Mouse (Mus musculus): ENCODE data around the gene Map1lc3b. TPM values are rescaled to one million over a fixed set of nuclear protein-coding genes. Genes with fewer than 3 reads are reported as not detected.
A peak's percentile ranks its signal among the peaks of the same experiment; 100 is the strongest.

Map1lc3b gene
- polyA plus RNA-seq (2015; fragmentation: Nextera tagmentation; extraction: Ambion mirVana): 205 and 222 TPM in 2 replicates

DNA sequence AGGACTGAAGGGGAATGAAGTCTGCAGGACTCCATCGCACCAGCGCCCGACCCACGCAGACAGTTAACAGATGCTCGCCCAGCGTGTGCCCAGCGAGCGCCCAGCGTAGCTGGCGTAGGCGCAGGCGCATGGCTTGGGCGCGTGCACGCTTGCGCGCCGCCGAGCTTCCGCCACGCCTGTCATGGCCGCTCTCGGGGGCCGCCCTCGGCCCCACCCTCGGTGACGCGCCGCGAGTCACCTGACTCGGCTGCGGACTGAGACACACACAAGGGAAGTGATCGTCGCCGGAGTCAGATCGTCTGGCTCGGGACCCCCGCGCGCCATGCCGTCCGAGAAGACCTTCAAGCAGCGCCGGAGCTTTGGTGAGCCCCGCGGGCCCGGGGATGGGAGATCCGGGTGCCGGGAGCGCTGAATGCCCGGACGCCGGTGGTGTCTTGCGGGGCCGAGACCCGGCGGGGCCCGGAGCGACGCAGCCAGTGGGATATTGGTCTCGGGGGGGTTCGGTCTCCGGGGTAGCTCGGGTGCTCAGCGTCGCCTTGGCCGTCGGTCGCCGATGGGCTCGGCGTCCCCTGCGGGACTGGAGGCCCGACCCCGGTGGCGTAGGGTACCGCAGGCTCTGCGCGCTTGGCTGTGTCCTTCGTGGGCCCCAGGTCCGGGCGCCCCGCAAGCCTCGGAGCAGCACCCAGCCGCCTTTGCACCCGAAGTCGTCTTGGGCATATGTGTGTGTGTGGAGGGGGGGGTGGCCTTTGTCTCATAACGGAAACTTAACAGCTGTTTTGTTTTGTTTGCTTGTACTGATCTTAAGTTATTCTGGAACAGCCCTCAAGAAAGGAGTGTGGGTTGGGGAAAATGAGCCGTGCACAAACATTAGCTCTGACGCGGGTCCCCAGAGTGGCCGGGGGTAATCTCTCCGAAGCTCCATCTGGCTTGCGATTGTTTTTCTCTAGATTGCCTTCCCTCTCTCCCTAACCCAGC is at the start of gene Map1lc3b:
Gene Map1lc3b (plus strand): TSS at position 159 of the 975 bp plus-strand sequence.
- peaks cover 46% of the 10 kb centered on the region for H3K4me1 ChIP-seq (ENCODE audit: insufficient read depth)
- H3K36me3 ChIP-seq (replicated peaks; ENCODE audit: insufficient read depth, low read length): peaks cover 29% of the 10 kb centered on the region
- ATAC-seq (peak; percentile 81), DNase-seq (peak; percentile 97)
- H3K9me3 ChIP-seq (ENCODE audit: low read length): no peaks in the 10 kb centered on the region
- H3K27me3 ChIP-seq (ENCODE audit: insufficient read depth, low read length): no peaks in the 10 kb centered on the region
- H3K4me2 ChIP-seq (ENCODE audit: low read depth, low read length): peak within 1 kb of the TSS; percentile 93
- H3K4me3 ChIP-seq (ENCODE audit: low read depth, low read length): peak within 1 kb of the TSS; percentile 80
- H3K9ac ChIP-seq (replicated peaks): peak within 1 kb of the TSS; percentile 96
- H3K27ac ChIP-seq (ENCODE audit: low read depth): peak within 1 kb of the TSS; percentile 92
- WGBS (ENCODE audit: insufficient replicate concordance): 2% methylated on average over 89 of the region's 94 CpGs
- TF ChIP-seq EP300 (IDR thresholded peaks at IDR 0.05; ENCODE audit: low read depth) (no peak), CTCF (IDR thresholded peaks at IDR 0.05; ENCODE audit: low read depth) (peak; percentile 4; the same call in 1 of the 2 replicates)

DNA sequence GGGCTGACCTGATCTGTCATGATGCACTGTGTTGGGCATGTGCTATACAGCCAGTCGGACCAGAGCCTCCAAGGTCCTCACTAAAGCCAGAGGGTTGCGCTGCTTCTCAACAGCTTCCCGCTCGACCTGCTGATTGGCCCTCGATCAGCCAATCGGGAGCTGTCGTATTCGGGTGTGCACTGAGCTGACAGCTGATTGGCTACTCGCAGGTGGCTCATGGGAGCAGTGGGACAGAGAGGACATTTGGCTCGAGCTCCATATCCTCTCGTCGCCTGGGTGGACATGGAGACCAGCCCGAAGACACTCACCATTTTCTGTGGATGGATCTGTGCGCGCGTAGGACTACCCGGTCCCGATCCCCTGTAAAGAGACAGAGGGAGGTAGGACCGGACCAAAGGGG is 48.3 kb upstream of the Map1lc3b start:
- Histone ChIP-seq H3K9me3 (ENCODE audit: low read length) (no peaks in the 10 kb centered on the region), H3K27ac (ENCODE audit: low read depth) (no peak overlapping the region), H3K4me2 (ENCODE audit: low read depth, low read length) (no peak overlapping the region), H3K4me3 (ENCODE audit: low read depth, low read length) (no peak overlapping the region), H3K9ac (replicated peaks) (no peak overlapping the region), H3K4me1 (ENCODE audit: insufficient read depth) (no peaks in the 10 kb centered on the region), H3K27me3 (ENCODE audit: insufficient read depth, low read length) (0 out of 2 replicates have a peak, but pooled peaks cover 7% of the 10 kb centered on the region), H3K36me3 (replicated peaks; ENCODE audit: insufficient read depth, low read length) (no peaks in the 10 kb centered on the region)
- DNase-seq (no peak), ATAC-seq (no peak)
- WGBS (ENCODE audit: insufficient replicate concordance): 76% methylated on average over 19 of the region's 19 CpGs
- TF ChIP-seq EP300 (IDR thresholded peaks at IDR 0.05; ENCODE audit: low read depth) (no peak), CTCF (IDR thresholded peaks at IDR 0.05; ENCODE audit: low read depth) (no peak)

DNA sequence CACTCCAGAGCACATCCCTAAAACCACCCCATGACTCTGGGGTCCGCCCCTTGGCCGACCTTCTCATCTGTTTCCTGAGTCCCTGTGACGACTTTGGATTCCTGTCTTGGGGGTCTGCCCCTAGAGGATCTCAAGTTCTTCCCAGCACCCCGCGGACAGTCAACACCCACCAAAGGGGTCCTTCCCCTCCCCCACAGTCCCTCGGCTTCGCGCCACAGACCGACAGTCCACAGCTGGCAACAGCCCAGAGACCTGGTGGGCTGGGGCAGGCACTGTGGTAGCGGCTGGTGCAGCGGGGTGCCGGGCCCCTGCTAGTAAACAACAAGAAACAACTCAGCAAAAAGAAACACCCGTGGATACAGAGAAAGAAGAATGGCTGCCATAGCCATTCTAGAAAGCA is 47.3 kb upstream of the Map1lc3b start:
- Histone ChIP-seq H3K27ac (ENCODE audit: low read depth) (no peak overlapping the region), H3K4me2 (ENCODE audit: low read depth, low read length) (no peak overlapping the region), H3K4me3 (ENCODE audit: low read depth, low read length) (no peak overlapping the region), H3K9ac (replicated peaks) (no peak overlapping the region), H3K27me3 (ENCODE audit: insufficient read depth, low read length) (0 out of 2 replicates have a peak, but pooled peaks cover 7% of the 10 kb centered on the region), H3K4me1 (ENCODE audit: insufficient read depth) (no peaks in the 10 kb centered on the region), H3K36me3 (replicated peaks; ENCODE audit: insufficient read depth, low read length) (no peaks in the 10 kb centered on the region), H3K9me3 (ENCODE audit: low read length) (no peaks in the 10 kb centered on the region)
- ATAC-seq (no peak), DNase-seq (no peak)
- 58% methylated on average over 13 of the region's 13 CpGs for WGBS (ENCODE audit: insufficient replicate concordance)
- TF ChIP-seq EP300 (IDR thresholded peaks at IDR 0.05; ENCODE audit: low read depth) (no peak), CTCF (IDR thresholded peaks at IDR 0.05; ENCODE audit: low read depth) (no peak)

DNA sequence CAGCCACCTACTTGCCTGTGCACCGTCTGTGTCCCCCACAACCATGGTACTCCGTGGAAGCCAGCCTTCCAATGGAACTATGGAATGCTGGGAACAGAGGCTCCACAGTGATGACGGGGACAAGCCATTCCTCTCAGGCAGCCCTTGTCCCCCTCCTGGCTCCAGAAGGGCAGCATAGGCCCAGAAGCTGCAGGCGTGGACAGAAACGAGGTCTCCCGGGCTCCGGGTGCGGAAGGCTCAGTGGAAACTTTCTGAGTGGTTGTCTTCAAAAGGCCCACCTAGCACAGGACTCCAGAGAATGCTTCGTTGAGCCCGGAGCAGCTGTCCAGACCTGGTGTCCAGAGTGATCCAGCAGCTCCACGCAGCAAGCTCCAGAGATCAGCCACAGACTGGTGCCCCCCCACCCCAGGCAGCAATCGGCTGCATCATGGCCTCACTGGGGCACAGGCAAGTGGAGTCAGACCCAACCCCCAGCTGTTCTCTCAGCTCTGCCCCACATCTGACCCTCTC is 45.8 kb upstream of the Map1lc3b start, which contains the start of gene 1700018B08Rik:
Gene 1700018B08Rik (minus strand): TSS at position 45 of the 510 bp plus-strand sequence.
- Histone ChIP-seq H3K4me3 (ENCODE audit: low read depth, low read length) (no peak within 1 kb of the TSS), H3K9ac (replicated peaks) (no peak within 1 kb of the TSS), H3K4me2 (ENCODE audit: low read depth, low read length) (no peak within 1 kb of the TSS), H3K27ac (ENCODE audit: low read depth) (no peak within 1 kb of the TSS), H3K27me3 (ENCODE audit: insufficient read depth, low read length) (0 out of 2 replicates have a peak, but pooled peaks cover 7% of the 10 kb centered on the region), H3K4me1 (ENCODE audit: insufficient read depth) (no peaks in the 10 kb centered on the region), H3K36me3 (replicated peaks; ENCODE audit: insufficient read depth, low read length) (no peaks in the 10 kb centered on the region), H3K9me3 (ENCODE audit: low read length) (no peaks in the 10 kb centered on the region)
- TF ChIP-seq CTCF (IDR thresholded peaks at IDR 0.05; ENCODE audit: low read depth) (no peak), EP300 (IDR thresholded peaks at IDR 0.05; ENCODE audit: low read depth) (no peak)
- no peak for ATAC-seq
- DNase-seq: no peak
- WGBS (ENCODE audit: insufficient replicate concordance): 71% methylated on average over 12 of the region's 12 CpGs

DNA sequence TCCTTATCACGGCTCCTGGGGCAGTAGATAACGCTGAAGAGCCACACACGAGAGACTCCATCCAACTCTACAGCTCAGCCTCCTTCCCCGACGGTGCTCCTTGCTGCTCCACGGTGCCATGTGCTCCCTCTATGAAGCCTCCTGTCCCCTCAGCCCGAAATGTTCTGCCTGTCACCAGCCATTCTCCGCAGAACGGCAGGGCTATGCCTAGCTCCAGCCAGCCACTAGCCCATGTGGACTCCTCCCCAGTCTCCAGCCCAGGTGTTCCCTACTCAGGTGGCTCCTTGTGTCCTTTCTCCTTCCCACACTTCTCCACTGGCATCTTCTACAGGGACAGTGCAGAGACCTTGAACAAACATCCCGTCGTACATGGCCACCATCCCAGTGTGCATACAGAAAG is 45.2 kb upstream of the Map1lc3b start:
- Histone ChIP-seq H3K9me3 (ENCODE audit: low read length) (no peaks in the 10 kb centered on the region), H3K4me1 (ENCODE audit: insufficient read depth) (no peaks in the 10 kb centered on the region), H3K4me2 (ENCODE audit: low read depth, low read length) (no peak overlapping the region), H3K36me3 (replicated peaks; ENCODE audit: insufficient read depth, low read length) (0 out of 2 replicates have a peak, but pooled peaks cover 2% of the 10 kb centered on the region), H3K27ac (ENCODE audit: low read depth) (no peak overlapping the region), H3K27me3 (ENCODE audit: insufficient read depth, low read length) (0 out of 2 replicates have a peak, but pooled peaks cover 7% of the 10 kb centered on the region), H3K9ac (replicated peaks) (no peak overlapping the region), H3K4me3 (ENCODE audit: low read depth, low read length) (no peak overlapping the region)
- DNase-seq: no peak
- no peak for ATAC-seq
- TF ChIP-seq CTCF (IDR thresholded peaks at IDR 0.05; ENCODE audit: low read depth): no peak
- no peak for TF ChIP-seq EP300 (IDR thresholded peaks at IDR 0.05; ENCODE audit: low read depth)
- WGBS (ENCODE audit: insufficient replicate concordance): 62% methylated on average over 11 of the region's 11 CpGs

DNA sequence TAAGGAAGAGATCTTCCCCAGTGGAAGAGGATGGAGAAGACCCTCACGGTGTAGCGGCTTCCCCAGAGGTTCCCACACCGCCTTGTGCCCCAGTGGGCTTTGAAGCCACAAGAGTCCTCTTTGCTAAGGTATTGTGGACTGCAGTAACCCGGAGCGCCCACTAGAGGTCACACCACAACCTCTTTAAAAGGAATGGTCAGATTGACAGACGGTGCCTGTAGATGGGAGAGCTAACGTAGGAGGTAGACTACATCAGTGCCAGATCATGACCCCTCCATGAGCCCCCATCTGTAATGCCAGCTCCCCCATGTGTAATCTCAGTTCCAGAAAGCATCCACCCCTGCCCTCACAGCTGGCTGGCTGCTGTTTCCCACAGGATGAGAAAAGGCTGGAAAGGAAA is 43.0 kb upstream of the Map1lc3b start:
- Histone ChIP-seq H3K36me3 (replicated peaks; ENCODE audit: insufficient read depth, low read length) (peaks cover 19% of the 10 kb centered on the region), H3K9me3 (ENCODE audit: low read length) (no peaks in the 10 kb centered on the region)
- ATAC-seq: peak; percentile 69

More for the DNA sequence above, 43.0 kb upstream of the Map1lc3b start:
- no peak overlapping the region for H3K4me3 ChIP-seq (ENCODE audit: low read depth, low read length)
- 0 out of 2 replicates have a peak, but pooled peaks cover 3% of the 10 kb centered on the region for H3K27me3 ChIP-seq (ENCODE audit: insufficient read depth, low read length)
- WGBS (ENCODE audit: insufficient replicate concordance): 5% methylated on average over 7 of the region's 7 CpGs
- no peaks in the 10 kb centered on the region for H3K4me1 ChIP-seq (ENCODE audit: insufficient read depth)
- H3K4me2 ChIP-seq (ENCODE audit: low read depth, low read length): no peak overlapping the region
- DNase-seq: peak; percentile 83
- H3K9ac ChIP-seq (replicated peaks): no peak overlapping the region
- TF ChIP-seq CTCF (IDR thresholded peaks at IDR 0.05; ENCODE audit: low read depth) (peak; percentile 95), EP300 (IDR thresholded peaks at IDR 0.05; ENCODE audit: low read depth) (no peak)
- H3K27ac ChIP-seq (ENCODE audit: low read depth): no peak overlapping the region

All from liver, postnatal 0 days (tissue).